Mouse (Mus musculus) bone marrow macrophage, adult 2 months (primary cell): Measurements from ENCODE around the gene Serpinb9b.

Experiments used
- CTCF ChIP-seq: IDR thresholded peaks from 2 replicates; pipeline ENCODE4 v1.5.1; 2012; ENCODE audit warnings: low read depth, mild to moderate bottlenecking, low read length, moderate library complexity
- POLR2A ChIP-seq: IDR thresholded peaks from 2 replicates; pipeline ENCODE4 v1.6.1; 2012; ENCODE audit warnings: mild to moderate bottlenecking, low read depth, low read length, borderline replicate concordance

DNA sequence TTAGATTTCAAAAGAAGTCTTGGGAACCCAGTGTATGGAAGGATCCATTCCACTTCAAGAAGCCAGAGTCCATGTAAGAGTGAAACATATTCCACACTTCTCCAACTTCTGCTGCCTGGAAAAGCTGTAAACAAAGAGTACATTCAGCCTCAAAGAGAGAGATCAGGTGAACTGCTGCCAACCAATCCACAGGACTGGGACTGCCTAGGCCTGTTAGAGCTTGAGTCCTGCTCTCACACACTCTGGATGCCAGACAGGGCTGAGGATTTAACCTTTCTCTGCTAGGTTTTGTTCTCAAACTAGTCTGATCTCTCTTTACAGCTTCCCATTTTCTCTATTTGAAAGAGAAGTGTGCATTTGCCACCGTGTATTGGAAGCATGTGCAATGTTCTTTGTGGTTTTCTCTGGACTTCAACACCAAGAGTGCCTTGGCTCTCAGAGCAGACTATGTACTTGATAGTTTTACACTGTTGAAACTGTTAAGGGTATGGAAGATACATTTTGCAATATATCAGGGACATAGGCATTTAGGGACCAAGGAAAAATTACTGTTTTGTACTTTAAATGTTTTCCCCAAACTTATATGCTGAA lies 40.3 kb downstream of the Serpinb9b start:
- no peak for TF ChIP-seq POLR2A
- TF ChIP-seq CTCF, result no peak
